Mouse (Mus musculus) liver, embryonic 14.5 days (tissue): ENCODE measurements at regions not wholly inside any gene's neighbourhood (a gene's known extent, or its start where the extent isn't known, plus 50 kb on each side); places are given as distances from the start of the nearest gene placed in this dataset.

ENCODE experiments used
- CTCF ChIP-seq: IDR thresholded peaks from 2 replicates; pipeline ENCODE4 v1.5.1; 2016; ENCODE audit warnings: antibody characterized with exemption, low read depth, control low read depth
- EP300 ChIP-seq: IDR thresholded peaks from 2 replicates; pipeline ENCODE4 v1.6.1; 2016; ENCODE audit warnings: antibody characterized with exemption, low read depth

- no peak for TF ChIP-seq EP300
- no peak for TF ChIP-seq CTCF
These were observed 137.4 kb downstream of the Gm5426 start for GRCm38 (mm10) chr10:96273607-96274365.
